Mouse (Mus musculus) frontal cortex, adult (tissue): ENCODE data around the gene Ubr4.
A peak's percentile ranks its signal among the peaks of the same experiment; 100 is the strongest.
"Not testable (repeated sequence)": the region's sequence is repeated elsewhere in the genome, so short reads cannot be mapped to it uniquely, and the experiment has no call there.

Experiments used
- ATAC-seq: cut with Nextera tagmentation; 2 replicates; pipeline ENCODE4 v1.9.2; 2017; ENCODE audit warnings: mild to moderate bottlenecking, moderate library complexity, mixed read lengths; ENCODE audit not compliant: low TSS enrichment

Gene Ubr4

DNA sequence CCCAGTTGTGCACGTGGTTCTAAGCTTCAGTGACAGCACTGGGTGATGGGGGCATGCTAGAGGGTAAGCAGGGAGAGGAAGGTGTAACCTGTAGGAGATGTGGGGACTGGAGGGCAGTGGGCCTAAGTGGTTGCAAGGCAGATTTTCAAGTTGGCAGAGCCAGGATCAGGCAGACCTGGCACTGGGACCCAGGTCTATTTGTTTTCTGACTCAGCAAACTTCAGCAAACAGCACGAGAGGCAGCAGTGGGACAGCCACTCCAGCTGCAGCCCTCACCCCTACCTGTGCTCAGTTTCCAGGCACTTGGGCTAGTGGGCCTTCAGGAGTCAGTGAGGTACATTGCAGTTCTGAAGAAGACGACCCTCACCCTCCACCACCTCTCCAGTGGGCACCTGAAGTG lies 4.8 kb downstream of the Ubr4 start:
- ATAC-seq, result no peak

GRCm38 (mm10) chr4:139360761-139361548 lies 8.5 kb downstream of the Ubr4 start:
- no peak for ATAC-seq

DNA sequence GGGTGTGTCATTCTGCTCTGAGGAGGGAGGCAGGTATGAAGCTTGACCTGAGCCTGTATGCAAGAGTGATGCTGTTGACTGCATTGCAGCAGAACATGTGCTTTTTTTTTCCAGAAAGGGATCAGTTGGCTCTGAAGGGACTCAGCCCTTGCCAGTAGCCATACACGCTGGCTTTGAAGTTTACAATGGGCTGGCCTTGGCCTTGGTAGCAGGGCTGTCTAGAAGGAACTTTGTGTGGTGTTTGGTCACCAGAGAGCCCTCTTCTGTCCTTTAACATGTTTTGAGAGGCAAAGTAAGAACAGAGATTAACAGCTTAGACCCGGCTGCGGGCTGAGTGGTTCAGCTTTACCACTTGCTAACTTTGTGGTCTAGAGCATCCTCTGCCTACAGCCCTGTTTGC lies 14.9 kb downstream of the Ubr4 start:
- ATAC-seq, result no peak

GRCm38 (mm10) chr4:139368038-139368437 lies 15.6 kb downstream of the Ubr4 start:
- ATAC-seq, result no peak

DNA sequence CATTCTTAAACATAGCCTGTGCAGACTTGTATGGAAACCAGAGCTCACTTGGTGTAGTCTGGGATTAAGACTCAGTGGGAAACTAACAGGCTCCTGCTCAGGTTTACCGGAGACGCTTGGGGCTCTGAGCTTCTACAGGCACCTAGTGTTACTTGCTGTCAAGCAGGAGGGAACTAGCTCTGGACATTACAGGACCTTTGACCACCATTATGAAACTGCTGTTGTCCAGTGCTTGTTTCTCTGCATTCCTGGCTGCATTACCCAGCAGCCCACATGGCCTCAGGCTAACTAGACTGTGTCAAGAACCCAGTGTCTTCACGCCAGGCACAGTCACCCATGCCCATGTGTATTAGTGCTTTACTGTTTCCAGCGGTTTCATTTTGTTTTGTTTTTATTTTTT lies 20.7 kb downstream of the Ubr4 start:
- no peak for ATAC-seq

- ATAC-seq, result no peak
Measured at GRCm38 (mm10) chr4:139373531-139373930, 21.1 kb downstream of the Ubr4 start.

- ATAC-seq, result no peak
Measured at GRCm38 (mm10) chr4:139379719-139380118, 27.3 kb downstream of the Ubr4 start.

- peak; percentile 97 for ATAC-seq
Measured at GRCm38 (mm10) chr4:139380207-139380748, 27.9 kb downstream of the Ubr4 start.

DNA sequence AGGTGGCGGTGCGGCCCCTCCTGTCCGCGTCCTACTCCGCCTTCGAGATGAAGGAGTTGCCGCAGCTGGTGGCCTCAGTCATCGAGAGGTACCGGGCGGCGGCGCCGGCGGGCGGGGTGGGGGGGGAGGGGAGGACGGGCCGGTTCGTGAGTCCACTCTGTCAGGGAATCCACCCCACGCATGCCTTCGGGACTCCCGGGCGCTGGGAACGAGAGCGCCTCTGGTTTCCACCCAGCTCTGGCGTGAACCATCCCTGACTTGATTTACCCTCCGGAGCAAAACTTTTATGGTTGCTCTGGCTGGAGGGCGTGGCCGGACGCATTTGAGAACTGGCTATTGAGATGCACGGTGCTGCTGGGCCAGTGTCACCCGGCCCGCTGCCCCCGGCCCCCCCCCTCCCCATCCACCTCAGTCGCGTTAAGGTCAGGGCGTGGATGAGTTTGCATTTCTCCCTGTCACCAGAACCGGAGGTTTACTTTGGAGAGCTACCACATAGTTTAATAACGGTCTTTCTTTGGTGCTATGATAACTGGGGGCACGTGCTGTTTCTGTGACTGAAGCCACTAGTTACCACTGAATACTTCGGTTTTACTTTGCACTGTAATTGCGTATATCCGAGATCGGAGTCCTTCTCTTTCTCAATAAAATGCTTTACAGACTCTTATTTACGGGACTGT lies 28.5 kb downstream of the Ubr4 start:
- ATAC-seq, result 0 out of 2 replicates have a peak, but pooled peaks have one; percentile 51

- ATAC-seq, result no peak
Measured at GRCm38 (mm10) chr4:139381452-139381845, 29.0 kb downstream of the Ubr4 start.

- ATAC-seq, result no peak
Measured at GRCm38 (mm10) chr4:139382231-139382630, 29.8 kb downstream of the Ubr4 start.

DNA sequence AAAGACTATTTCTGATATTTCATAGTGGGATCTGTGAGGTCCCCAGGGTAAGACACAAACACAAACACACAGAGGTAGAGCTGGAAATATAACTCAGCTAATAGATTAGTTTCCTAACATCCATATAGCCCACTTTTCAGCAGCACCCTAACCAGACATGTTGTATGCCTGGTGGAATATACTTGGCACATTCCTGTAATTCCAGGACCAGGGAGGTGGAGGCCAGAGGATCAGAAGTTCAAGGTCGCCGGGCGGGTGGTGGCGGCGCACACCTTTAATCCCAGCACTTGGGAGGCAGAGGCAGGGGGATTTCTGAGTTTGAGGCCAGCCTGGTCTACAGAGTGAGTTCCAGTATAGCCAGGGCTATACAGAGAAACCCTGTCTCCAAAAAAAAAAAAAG lies 33.4 kb downstream of the Ubr4 start:
- not testable (repeated sequence) for ATAC-seq

DNA sequence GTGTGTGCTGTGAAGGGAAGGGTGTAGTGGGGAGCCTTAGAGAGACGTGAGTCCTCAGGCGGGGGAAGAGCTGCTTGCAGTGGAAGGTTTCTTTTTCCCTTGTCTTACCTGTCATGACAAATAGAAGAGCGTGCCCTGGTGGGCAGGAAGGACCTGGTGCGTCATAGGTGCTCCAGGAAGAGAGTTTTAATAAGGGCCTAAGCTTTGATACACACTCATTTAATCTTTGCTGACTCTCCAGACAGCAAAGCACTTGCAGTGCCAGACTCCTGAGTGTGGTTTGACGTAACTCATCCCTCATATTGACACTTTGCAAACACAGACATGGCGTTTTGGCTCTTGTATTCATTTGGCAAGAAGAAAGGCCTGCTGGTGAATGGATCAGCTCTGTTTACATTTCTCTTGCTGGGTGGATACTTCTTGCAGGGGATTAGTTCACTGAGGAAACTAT lies 34.5 kb downstream of the Ubr4 start:
- no peak for ATAC-seq

- no peak for ATAC-seq
Measured at GRCm38 (mm10) chr4:139389557-139389956, 37.1 kb downstream of the Ubr4 start.

DNA sequence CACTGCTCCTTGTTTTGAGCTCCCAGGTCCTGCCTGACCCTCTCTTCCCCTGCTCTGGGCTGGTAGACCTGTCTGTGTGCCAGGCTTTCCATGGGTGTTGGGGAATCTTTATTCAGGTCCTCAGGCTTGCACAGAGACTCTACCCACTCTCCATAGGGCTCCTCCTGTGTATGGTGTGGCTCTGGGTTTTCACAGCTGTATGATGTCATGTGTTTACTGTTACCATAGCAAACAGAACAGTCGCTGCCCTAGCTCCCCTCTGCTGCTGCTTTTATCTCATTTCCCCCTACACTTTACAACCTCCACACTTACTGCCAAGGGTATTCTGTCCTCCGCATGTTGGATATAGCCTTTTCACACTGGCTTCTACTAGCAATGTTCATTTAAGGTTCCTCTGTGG lies 43.0 kb downstream of the Ubr4 start:
- no peak for ATAC-seq

DNA sequence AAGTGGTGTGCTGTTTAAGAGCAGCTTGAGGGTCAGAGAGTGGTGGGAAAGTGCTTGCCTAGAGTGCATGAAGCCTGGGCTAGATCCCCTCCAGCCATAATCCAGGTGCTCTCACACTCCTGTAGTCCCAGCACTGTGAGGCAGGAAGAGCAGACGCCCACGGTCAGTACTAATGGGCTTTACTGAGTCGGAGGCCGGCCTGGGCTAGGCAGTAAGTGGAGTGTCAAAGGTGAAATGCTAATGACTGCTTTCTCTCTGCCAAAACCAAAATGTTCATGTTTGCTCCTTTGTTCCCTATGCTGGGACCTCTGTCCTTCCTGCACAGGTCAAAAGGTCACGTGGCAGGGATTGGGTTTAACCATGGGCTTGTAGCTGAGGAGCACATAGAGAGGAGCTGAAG lies 48.1 kb downstream of the Ubr4 start:
- ATAC-seq, result no peak

DNA sequence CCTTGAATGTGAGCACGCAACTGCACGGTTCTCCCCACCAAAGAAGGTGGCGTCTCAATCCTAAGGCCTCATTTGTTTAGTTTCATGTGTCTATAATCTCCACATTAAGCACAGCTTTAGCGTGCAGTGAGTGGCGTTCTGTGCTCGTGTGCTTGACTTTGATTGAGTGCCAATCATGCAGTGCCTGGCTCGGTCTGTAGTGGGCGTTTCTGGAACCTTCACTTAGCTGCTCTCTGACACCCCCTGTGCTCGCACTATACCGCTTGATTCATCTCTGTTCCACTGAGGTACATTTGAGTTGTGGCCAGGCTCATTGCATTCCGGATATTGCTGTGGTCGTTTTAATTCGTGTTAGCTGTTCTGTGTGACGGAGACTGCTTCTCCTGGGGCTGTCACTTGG lies 50.8 kb downstream of the Ubr4 start:
- no peak for ATAC-seq

DNA sequence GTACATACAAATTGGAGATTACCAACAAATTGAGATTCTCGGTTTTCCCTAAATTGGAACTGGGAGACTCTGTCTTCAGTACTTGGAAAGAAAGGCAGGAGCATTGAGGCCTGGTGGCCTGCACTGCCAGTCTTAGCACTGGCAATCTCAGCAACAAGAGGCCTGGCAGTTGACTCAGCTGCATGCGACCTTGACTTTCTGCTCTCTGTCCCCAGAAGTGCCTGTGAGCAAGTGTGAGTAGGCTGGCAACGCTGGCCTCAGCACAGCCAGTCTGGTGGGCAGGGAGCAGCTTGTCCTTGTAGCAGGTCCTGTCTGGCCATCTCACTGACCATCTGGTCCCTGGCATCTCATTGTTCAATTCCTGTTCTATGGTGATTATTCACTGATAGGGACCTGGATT lies 58.9 kb downstream of the Ubr4 start:
- no peak for ATAC-seq

- ATAC-seq, result no peak
Measured at GRCm38 (mm10) chr4:139417868-139418267, 65.5 kb downstream of the Ubr4 start.

GRCm38 (mm10) chr4:139421621-139422020 lies 69.2 kb downstream of the Ubr4 start:
- ATAC-seq, result no peak

DNA sequence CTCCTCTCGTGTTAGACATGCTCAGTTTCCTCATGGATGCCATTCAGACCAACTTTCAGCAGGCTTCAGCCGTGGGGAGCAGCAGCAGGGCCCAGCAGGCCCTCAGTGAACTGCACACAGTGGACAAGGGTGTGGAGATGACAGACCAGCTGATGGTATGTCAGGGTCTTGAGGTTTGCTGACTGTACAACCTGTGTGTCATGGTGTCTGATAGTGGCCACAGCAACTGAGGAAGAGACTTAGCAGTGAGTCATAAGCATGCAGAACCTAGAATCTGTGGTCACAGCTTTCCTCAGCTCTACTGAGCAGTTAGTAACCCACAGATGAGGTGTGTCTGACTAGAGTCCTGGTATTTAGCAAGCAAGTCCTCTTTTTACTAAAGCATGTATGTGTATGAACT lies 70.0 kb downstream of the Ubr4 start:
- ATAC-seq, result no peak

DNA sequence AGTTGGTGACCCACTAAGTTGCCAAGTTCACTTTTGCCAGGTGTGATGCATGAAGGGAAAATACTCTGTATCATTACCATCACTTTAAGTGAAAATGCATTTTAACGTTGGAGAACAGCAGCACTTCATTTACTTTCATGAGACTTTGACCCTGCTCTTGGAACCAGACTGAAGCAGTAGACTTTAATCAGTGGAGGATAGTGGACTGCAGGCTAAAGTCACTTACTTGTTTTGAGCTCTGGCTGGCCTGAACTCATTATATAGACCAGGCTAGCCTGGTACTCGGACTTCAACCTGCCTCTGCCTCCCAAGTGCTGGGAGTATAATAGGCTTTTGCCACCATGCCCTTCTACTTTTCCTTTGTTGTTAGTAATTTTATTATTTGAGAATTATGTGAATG lies 70.9 kb downstream of the Ubr4 start:
- ATAC-seq, result no peak

- ATAC-seq, result peak; percentile 82; the same call in 1 of the 2 replicates
Measured at GRCm38 (mm10) chr4:139430176-139430575, 77.8 kb downstream of the Ubr4 start.
